Mouse (Mus musculus): ENCODE measurements around the gene Tm4sf4.
A peak's percentile ranks its signal among the peaks of the same experiment; 100 is the strongest.

Gene Tm4sf4

GRCm38 (mm10) chr3:57474421-57474820 is 49.3 kb downstream of the Tm4sf4 start:
- no peak for DNase-seq (ENCODE audit: low read depth, low spot score)

- DNase-seq (ENCODE audit: low read depth, low spot score): peak; percentile 63
These were observed 55.5 kb downstream of the Tm4sf4 start for GRCm38 (mm10) chr3:57480640-57481039.

GRCm38 (mm10) chr3:57481981-57482380 is 56.9 kb downstream of the Tm4sf4 start:
- DNase-seq (ENCODE audit: low read depth, low spot score): no peak

GRCm38 (mm10) chr3:57486068-57486467 is 61.0 kb downstream of the Tm4sf4 start:
- no peak for DNase-seq (ENCODE audit: low read depth, low spot score)

GRCm38 (mm10) chr3:57487455-57488153 is 62.5 kb downstream of the Tm4sf4 start:
- peak; percentile 83 for DNase-seq (ENCODE audit: low read depth, low spot score)
